Mouse (Mus musculus): ENCODE results near the gene Myo9a.
"Not testable (repeated sequence)": the region's sequence is repeated elsewhere in the genome, so short reads cannot be mapped to it uniquely, and the experiment has no call there.

Myo9a gene

GRCm38 (mm10) chr9:59949511-59949910, 198.8 kb downstream of the Myo9a start:
- DNase-seq (ENCODE audit: inconsistent ontology term) = no peak

GRCm38 (mm10) chr9:59949981-59950380, 199.3 kb downstream of the Myo9a start:
- DNase-seq (ENCODE audit: inconsistent ontology term) = no peak

- no peak for DNase-seq (ENCODE audit: inconsistent ontology term)
Measured at GRCm38 (mm10) chr9:59951001-59951750, 200.5 kb downstream of the Myo9a start.

GRCm38 (mm10) chr9:59951943-59952342, 201.2 kb downstream of the Myo9a start:
- DNase-seq (ENCODE audit: inconsistent ontology term) = no peak

GRCm38 (mm10) chr9:59952515-59953070, 201.9 kb downstream of the Myo9a start:
- no peak for DNase-seq (ENCODE audit: inconsistent ontology term)

GRCm38 (mm10) chr9:59953556-59953955, 202.9 kb downstream of the Myo9a start:
- no peak for DNase-seq (ENCODE audit: inconsistent ontology term)

- DNase-seq (ENCODE audit: inconsistent ontology term) = no peak
Measured at GRCm38 (mm10) chr9:59955199-59955598, 204.5 kb downstream of the Myo9a start.

- DNase-seq (ENCODE audit: inconsistent ontology term) = no peak
Measured at GRCm38 (mm10) chr9:59955692-59956091, 205.0 kb downstream of the Myo9a start.

GRCm38 (mm10) chr9:59956496-59956895, 205.8 kb downstream of the Myo9a start:
- no peak for DNase-seq (ENCODE audit: inconsistent ontology term)

GRCm38 (mm10) chr9:59958115-59958514, 207.4 kb downstream of the Myo9a start:
- not testable (repeated sequence) for DNase-seq (ENCODE audit: inconsistent ontology term)

- DNase-seq (ENCODE audit: inconsistent ontology term) = peak; percentile 80
Measured at GRCm38 (mm10) chr9:59959276-59959675, 208.6 kb downstream of the Myo9a start.

GRCm38 (mm10) chr9:59960559-59960958, 209.9 kb downstream of the Myo9a start, which contains the start of gene Nr2e3:
Gene Nr2e3, minus strand, starts transcription at chr9:59960659.
- DNase-seq (ENCODE audit: inconsistent ontology term) = no peak

GRCm38 (mm10) chr9:59961201-59961955, 210.7 kb downstream of the Myo9a start:
- DNase-seq (ENCODE audit: inconsistent ontology term) = no peak

- DNase-seq (ENCODE audit: inconsistent ontology term) = no peak
Measured at GRCm38 (mm10) chr9:59964367-59964766, 213.7 kb downstream of the Myo9a start.

GRCm38 (mm10) chr9:59965046-59965445, 214.3 kb downstream of the Myo9a start:
- DNase-seq (ENCODE audit: inconsistent ontology term) = no peak

- peak; percentile 26 for DNase-seq (ENCODE audit: inconsistent ontology term)
Measured at GRCm38 (mm10) chr9:59969383-59969782, 218.7 kb downstream of the Myo9a start.

GRCm38 (mm10) chr9:59971263-59971662, 220.6 kb downstream of the Myo9a start:
- peak; percentile 38 for DNase-seq (ENCODE audit: inconsistent ontology term)

All from Muller cell, postnatal 12 days (primary cell).